11 mouse cellular contexts compared by ENCODE assay signal in the genomic region with DNA sequence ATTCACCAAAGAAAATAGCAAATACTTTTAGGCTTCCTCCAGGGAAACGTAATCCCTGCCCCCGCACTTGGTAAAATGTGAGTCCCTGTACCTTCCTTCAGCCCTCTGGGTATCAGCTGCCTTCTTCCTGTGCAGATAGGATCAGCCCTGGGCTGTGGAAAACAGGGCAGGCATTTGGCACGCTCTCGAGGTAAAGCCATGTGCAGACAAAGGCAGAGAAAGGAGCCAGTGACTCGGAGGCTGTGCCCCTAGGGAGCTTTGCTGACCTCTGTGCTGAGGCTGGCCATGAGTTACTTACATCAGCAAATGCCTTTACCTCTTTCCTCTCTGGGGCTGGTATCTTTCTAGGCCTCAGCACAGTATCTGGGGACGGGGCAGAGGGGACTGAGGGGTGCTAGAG. TPM values are rescaled to one million over a fixed set of nuclear protein-coding genes. Genes with fewer than 3 reads are reported as not detected.
DNase-seq lines count a peak whose midpoint lies in the region; ATAC-seq lines count a peak whose summit lies in the region.
"Had no signal": no experiment of that assay in that cellular context is flagged by ENCODE, and none has a peak within 500 bp of the region (broad histone marks: within the 10 kb centered on the region; RNA-seq: fewer than 3 reads in every experiment).

No protein-coding gene starts in this region.

- no peaks in the 10 kb centered on the region for H3K9me3 ChIP-seq in hindbrain, embryonic 10.5 days
- no peaks in the 10 kb centered on the region for H3K9me3 ChIP-seq in forebrain, embryonic 16.5 days (ENCODE audit: control insufficient read depth, low read length)
- H3K9me3 ChIP-seq: forebrain, embryonic 15.5 days had no signal

- H3K27ac ChIP-seq in hindbrain, embryonic 10.5 days = peak overlapping the region; percentile 80
- H3K27ac ChIP-seq in forebrain, embryonic 16.5 days (ENCODE audit: low read length) = no peak overlapping the region
- H3K27ac ChIP-seq: forebrain, embryonic 15.5 days; stomach, postnatal 0 days had no signal

- WGBS in hindbrain, embryonic 10.5 days = 28% methylated on average over 6 of the region's 6 CpGs
- WGBS in forebrain, embryonic 16.5 days = 42% methylated on average over 6 of the region's 6 CpGs

- no peak for ATAC-seq in forebrain, embryonic 16.5 days
- ATAC-seq: forebrain, embryonic 15.5 days had no signal

- no peak overlapping the region for H3K4me2 ChIP-seq in forebrain, embryonic 16.5 days (ENCODE audit: low read length)
- H3K4me2 ChIP-seq: forebrain, embryonic 15.5 days had no signal

- H3K4me3 ChIP-seq in hindbrain, embryonic 10.5 days = no peak overlapping the region
- H3K4me3 ChIP-seq in forebrain, embryonic 16.5 days (replicated peaks; ENCODE audit: low read length) = no peak overlapping the region
- H3K4me3 ChIP-seq: forebrain, embryonic 15.5 days; myocyte had no signal

- H3K9ac ChIP-seq in forebrain, embryonic 16.5 days (replicated peaks; ENCODE audit: low read depth, low read length) = no peak overlapping the region
- H3K9ac ChIP-seq: forebrain, embryonic 15.5 days had no signal

- peaks cover 42% of the 10 kb centered on the region for H3K4me1 ChIP-seq in hindbrain, embryonic 10.5 days (replicated peaks)
- peaks cover 8% of the 10 kb centered on the region; the same call in 1 of the 2 replicates for H3K4me1 ChIP-seq in forebrain, embryonic 16.5 days (replicated peaks; ENCODE audit: control insufficient read depth, insufficient read depth, low read length)

- DNase-seq in gastrocnemius, postnatal 25 days = peak; percentile 21
- no peak for DNase-seq in gastrocnemius, postnatal 10 days
- peak; percentile 65 for DNase-seq in embryo, embryonic 10.5 days (ENCODE audit: low spot score)
- DNase-seq in hindbrain, embryonic 10.5 days (ENCODE audit: low spot score) = peak; percentile 52
- peak; percentile 51 for DNase-seq in lung, postnatal 14 days
- no peak for DNase-seq in right cerebral cortex, postnatal 4 days
- DNase-seq in layer of hippocampus, postnatal 10 days (ENCODE audit: low spot score in 2 of 2) = no peak

- no peaks in the 10 kb centered on the region for H3K36me3 ChIP-seq in hindbrain, embryonic 10.5 days
- H3K36me3 ChIP-seq in forebrain, embryonic 16.5 days (ENCODE audit: control insufficient read depth, insufficient read depth) = no peaks in the 10 kb centered on the region
- H3K36me3 ChIP-seq: forebrain, embryonic 15.5 days had no signal

- H3K27me3 ChIP-seq in hindbrain, embryonic 10.5 days (ENCODE audit: insufficient read depth, poor library complexity, severe bottlenecking) = no peaks in the 10 kb centered on the region
- H3K27me3 ChIP-seq in forebrain, embryonic 16.5 days (replicated peaks; ENCODE audit: control insufficient read depth, insufficient read depth, low read length) = no peaks in the 10 kb centered on the region
- H3K27me3 ChIP-seq: forebrain, embryonic 15.5 days had no signal

RNA-seq across cellular contexts. Expression of gene Slco2a1, which starts 4.4 kb away (rescaled TPM):
- under 1 TPM; 0.77 to 0.80 TPM for total RNA-seq in gastrocnemius, postnatal 25 days (2021)
- total RNA-seq in gastrocnemius, postnatal 10 days (2021) = 1 to 10 TPM in 1 of 2 experiments, under 1 TPM in 1; 0.92 to 1.8 TPM
- 0.44 and 0.45 TPM in 2 replicates for polyA plus RNA-seq in hindbrain, embryonic 10.5 days (2016; fragmentation: Nextera tagmentation; extraction: Ambion mirVana)
- 1 to 10 TPM; 4.2 to 7.0 TPM for total RNA-seq in layer of hippocampus, postnatal 10 days (2021)
- polyA plus RNA-seq in forebrain, embryonic 16.5 days (2015; fragmentation: Nextera tagmentation; extraction: Ambion mirVana) = 2.5 and 3.1 TPM in 2 replicates

Comparison
In these comparisons a context has a peak if more than half of its experiments do, and no peak if none do; other contexts are left out.
1. DNase-seq: peak in gastrocnemius, postnatal 25 days (single experiment), embryo, embryonic 10.5 days (single experiment), hindbrain, embryonic 10.5 days (single experiment) and lung, postnatal 14 days (single experiment); none in gastrocnemius, postnatal 10 days (single experiment), right cerebral cortex, postnatal 4 days (single experiment) and layer of hippocampus, postnatal 10 days (0 of 2).